Mouse (Mus musculus): ENCODE measurements around the gene Ubash3a.

Ubash3a gene

GRCm38 (mm10) chr17:31207771-31208334 lies at the start of gene Ubash3a:
Gene Ubash3a (plus strand): TSS chr17:31207873.
- no peak for DNase-seq (ENCODE audit: low spot score in 2 of 2)

DNA sequence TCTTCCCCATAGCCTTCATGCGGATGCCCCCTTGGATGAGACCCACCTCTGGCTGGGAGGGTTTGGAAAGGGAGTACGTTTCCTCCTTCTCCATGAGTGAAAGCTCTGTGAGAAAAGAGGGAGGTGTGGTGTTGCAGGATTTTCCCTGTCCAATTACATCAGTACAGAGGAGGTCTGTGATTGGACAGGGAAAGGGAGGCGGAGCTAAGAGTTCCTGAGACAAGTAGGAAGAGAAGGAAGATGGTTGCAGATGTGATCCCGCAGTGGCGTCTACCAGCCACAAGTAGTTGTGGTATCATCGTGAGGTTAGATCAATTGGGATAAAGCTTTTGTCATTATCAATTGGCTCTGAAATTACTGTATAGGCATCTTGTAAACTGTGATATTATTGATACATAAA lies 49.8 kb upstream of the Ubash3a start:
- no peak for DNase-seq (ENCODE audit: low spot score in 2 of 2)

DNA sequence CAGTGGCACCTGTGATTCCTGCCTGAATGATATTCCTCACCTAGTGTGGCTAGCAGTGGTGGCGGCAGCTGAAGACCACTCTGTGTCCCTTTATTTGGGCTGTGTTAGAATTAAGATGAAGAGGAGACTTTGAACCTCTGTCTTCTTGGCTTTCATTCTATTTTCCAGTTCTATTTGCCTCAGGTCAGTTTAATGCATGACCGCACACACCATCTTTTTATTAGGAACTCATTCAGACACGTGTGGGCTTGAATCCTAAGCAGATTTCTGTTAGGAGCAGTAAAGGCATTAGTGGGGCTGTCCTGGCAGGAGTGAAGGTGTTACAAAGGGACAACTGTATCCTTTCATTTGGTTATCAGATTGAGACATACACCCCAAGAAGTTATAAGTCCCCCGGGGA lies 47.4 kb upstream of the Ubash3a start:
- DNase-seq (ENCODE audit: low spot score in 2 of 2), result no peak

DNA sequence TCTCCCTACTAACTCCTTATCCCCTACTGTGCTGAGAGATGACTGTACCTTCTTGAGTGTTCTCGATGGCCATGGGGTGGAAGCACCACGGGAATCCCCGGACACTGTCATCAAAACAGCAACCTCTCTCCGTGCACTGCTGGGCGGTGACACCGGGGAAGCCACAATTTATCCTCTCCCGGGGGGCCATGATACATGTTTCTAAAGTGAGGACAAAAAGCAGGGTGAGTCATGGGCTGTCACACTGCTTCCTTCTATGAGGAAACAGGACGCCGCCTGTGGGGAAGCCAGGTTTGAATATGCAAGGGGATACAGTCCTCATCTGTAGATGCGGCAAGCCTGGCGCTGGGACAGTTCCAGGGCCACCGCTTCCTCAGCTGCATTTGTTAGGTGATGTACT lies 45.1 kb upstream of the Ubash3a start:
- DNase-seq (ENCODE audit: low spot score in 2 of 2), result no peak

- no peak for DNase-seq (ENCODE audit: low spot score in 2 of 2)
Observed at GRCm38 (mm10) chr17:31163821-31164220, 43.9 kb upstream of the Ubash3a start.

- DNase-seq (ENCODE audit: low spot score in 2 of 2), result no peak
Observed at GRCm38 (mm10) chr17:31165127-31165526, 42.5 kb upstream of the Ubash3a start, which contains the start of gene Tff1. Gene Tff1 (minus strand): TSS chr17:31165277.

DNA sequence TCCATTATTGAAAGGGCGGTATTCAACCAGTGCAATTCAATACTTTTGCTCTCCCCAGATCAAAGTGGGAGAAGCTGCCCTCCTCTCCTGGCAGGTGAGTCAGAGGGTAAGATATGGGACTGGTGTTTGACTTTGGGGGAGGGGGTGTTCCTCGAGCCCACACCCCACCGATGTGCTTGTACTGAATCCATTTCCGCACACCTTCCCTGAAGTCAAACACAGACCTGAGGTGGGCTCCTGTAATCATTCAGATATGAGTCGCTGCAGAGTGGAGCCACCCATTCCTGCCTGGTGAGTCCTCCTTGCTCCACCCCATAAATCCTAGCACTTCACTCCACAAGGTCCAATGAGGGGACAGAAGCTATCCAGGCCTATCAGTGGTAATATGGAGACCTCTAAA lies 37.9 kb upstream of the Ubash3a start:
- no peak for DNase-seq (ENCODE audit: low spot score in 2 of 2)

DNA sequence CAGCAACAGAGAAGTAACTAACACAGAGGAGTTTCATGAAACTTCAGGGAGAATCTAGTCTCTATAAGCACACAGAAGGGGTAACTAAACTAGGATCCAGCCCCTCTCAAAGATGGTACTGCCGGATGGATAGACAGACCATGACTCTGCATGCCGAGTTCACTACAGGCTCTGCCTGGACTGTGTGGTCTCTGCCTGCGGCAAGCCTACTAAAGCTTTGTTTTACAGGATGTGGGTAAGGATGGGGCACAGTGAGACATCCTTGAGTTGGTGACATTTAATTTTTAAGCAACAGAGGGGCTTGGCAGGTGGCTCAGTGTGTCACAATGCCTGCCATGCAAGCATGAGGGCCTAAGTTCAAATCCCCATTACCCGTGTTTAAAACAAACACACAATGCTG lies 31.4 kb upstream of the Ubash3a start:
- no peak for DNase-seq (ENCODE audit: low spot score in 2 of 2)

DNA sequence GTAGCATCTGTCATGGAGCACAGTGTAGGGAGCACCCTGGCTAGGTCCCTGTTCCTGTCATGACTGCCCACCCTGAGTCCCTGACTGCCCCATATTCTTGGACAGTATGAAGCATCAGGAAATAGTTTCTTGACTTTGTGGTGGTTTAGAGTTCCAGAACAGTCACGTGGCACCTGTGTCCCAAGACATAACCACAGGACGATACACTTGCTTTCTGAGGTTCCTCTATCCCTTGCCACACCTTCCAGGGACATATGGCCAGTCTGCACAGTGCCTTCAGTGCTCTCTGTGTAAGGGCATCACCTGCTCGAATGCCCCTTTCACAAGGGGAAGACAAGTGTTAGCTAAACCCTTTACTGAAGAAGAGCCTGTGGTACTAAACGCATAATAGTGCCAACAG lies 26.2 kb upstream of the Ubash3a start:
- DNase-seq (ENCODE audit: low spot score in 2 of 2), result no peak

GRCm38 (mm10) chr17:31183180-31183974 lies 24.3 kb upstream of the Ubash3a start:
- peak; percentile 12 to 13 for DNase-seq (ENCODE audit: low spot score in 2 of 2)

GRCm38 (mm10) chr17:31184269-31184990 lies 23.2 kb upstream of the Ubash3a start:
- DNase-seq (ENCODE audit: low spot score in 2 of 2), result no peak

- peak; percentile 29 to 34 for DNase-seq (ENCODE audit: low spot score in 2 of 2)
Observed at GRCm38 (mm10) chr17:31187370-31187769, 20.3 kb upstream of the Ubash3a start.

DNA sequence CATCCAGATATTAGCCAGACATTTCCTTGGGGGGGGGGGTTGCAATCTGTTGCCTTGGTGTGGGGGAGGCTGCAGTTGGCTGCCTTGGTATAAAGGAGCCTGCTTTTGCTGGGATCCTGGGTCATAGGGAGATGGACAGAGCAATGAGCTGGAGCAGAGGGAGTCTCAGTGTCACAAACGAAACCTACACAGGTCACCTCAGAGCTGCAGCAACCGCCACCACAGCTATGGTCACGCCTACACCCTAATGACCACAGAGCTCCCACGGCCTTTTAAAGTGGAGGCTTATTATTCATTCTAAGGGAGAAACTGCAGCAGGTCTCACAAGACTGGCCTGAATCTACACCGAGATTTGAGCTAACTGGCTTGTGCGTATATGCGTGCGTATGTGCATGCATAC lies 15.8 kb upstream of the Ubash3a start:
- DNase-seq (ENCODE audit: low spot score in 2 of 2), result no peak

DNA sequence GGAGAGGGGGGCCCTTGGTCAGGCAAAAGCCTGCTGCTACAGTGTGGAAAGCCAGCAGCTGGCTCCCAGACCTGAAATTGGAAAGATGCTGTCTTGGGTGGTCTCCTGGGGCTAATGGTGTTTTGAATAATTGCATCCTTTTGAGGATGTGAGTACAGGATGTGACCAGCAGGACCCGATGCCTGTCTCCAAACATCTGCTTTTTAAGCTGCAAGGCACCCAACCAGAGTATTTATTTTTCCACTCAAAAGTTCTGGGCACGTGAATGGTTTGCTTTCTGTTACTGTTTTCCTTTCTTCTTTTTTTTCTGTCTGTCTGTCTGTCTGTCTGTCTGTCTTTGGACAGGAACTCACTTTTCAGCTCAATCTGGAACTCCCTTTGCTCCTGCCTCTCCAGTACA lies 15.0 kb upstream of the Ubash3a start:
- no peak for DNase-seq (ENCODE audit: low spot score in 2 of 2)

DNA sequence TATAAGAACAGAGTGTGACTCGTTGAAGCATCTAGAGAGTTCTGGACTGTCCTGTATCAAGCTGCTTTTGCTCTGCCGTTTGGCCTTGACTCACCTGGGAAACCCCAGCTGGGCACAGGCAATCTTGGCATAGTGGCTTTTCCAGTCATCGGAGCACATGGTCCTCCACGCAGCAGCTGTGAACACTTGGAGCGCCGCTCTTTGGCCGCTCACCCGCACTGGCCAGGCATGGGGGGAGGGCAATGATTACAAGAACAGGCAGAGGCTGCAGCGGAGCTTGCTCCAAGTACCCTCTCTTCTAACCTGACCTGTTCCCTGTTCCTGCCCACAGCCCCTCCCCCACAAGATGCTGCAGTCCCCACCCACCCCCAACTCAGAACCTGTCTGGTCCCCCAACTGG lies 14.3 kb upstream of the Ubash3a start:
- no peak for DNase-seq (ENCODE audit: low spot score in 2 of 2)

DNA sequence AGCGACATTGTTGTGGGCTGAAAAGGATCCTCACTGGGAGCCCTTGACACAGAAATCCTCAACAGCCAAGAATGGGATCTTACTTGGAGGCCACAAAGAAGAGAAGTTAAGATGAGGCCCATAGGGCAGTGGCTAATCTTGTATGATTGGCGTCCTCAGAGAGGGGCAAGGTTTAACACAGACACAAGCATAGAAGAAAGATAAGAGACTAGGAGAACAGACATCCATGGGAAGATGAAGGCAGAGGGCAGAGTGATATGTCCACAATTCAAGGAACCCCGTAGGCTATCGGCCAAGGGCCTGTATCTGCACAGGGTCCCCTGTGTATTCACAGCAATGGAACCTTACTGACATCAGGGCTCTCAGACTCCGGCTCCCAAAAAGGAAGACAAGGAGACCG lies 12.5 kb upstream of the Ubash3a start:
- DNase-seq (ENCODE audit: low spot score in 2 of 2), result no peak

DNA sequence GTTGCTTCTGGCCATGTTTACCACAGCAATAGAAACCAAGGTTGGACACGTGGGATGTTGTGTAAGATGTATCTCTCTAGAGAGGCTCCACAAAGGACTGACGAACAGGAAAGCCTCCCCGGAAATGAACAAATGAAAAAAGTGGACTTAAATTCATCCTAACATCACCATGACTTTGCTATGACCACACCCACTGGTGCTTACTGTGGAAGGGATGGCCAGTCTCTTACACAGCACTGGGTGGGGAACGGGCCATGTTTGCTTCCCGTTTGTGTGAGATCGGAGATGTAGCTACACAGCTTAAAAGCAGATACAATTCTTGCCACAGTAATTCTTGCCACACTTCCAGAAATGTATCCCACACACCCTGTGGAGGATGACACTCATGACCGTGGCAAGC lies 11.4 kb upstream of the Ubash3a start:
- no peak for DNase-seq (ENCODE audit: low spot score in 2 of 2)

DNA sequence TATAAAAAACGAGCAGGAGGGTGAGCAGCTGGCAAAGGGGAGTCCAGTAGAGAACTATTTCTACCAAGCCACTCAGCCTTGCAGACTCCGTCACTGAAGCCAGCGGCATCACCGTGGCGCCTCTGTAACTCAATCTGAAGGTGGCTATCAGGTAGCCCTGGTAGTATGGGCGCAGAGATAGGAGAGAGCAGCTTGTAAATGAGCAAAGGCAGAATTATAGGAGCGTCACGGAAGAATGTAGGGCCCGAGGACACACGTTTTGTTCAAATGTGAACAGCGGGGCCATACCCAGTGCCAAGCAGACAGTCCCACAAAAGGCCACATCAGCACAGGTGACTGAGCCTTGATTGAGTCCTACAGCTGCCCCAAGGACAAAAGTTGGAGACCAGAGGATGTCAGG lies 8.8 kb upstream of the Ubash3a start, which contains the start of gene Tmprss3:
Gene Tmprss3, minus strand, starts transcription at position 101 of the 400 bp plus-strand sequence.
- DNase-seq (ENCODE audit: low spot score in 2 of 2), result no peak

DNA sequence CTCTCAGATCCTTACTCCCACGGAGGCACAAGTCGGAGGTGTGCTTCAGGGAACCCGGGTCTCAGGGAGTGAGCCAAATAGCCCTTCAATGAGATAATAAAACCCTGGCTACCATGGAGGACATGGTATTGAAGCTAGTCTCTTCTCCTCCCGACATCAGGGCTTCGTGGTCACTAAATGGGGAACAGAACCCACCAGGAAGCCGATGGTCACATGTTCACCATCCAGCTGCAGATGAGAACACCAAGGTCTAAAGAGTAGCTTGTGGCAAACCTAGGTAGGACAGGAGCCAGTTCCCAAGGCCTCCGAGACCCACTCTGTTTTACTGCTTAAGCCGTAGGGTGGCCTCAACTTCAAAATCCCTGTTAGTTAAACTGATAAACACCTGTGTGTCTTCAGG lies 981 bp downstream of the Ubash3a start:
- no peak for DNase-seq (ENCODE audit: low spot score in 2 of 2)

- DNase-seq (ENCODE audit: low spot score in 2 of 2), result no peak
Observed at GRCm38 (mm10) chr17:31209376-31209930, 1.8 kb downstream of the Ubash3a start.

DNA sequence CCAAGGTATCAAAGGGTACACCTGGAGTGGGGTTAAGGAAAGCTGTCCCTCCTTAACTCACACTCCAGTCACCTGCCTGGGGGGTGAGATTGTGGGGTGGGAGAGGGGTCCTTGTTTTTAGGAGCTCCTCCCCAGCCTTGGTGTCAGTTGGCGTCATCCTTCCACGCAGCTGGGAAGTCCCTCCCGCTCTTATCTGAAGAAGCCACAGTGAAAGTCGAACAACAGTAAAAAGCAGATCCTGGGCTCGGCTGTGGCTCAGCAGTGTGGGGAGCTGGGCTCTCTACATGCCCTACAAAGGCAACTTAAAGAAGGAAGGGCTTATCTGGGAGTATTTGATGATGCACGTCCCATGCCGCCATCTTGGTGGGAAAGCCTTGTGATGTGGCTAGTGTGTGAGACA lies 2.6 kb downstream of the Ubash3a start:
- DNase-seq (ENCODE audit: low spot score in 2 of 2), result no peak

GRCm38 (mm10) chr17:31211881-31212280 lies 4.2 kb downstream of the Ubash3a start:
- DNase-seq (ENCODE audit: low spot score in 2 of 2), result no peak

Measured in right cerebral cortex, postnatal 36 days (tissue).